Mouse (Mus musculus): ENCODE data around the gene Shc3.

- TF ChIP-seq TAL1 (IDR thresholded peaks at IDR 0.05; ENCODE audit: low read length): no peak
- TF ChIP-seq GATA1 (IDR thresholded peaks at IDR 0.05; ENCODE audit: low read length): no peak
Observed at GRCm38 (mm10) chr13:51399562-51399961, 169.7 kb downstream of the Shc3 start.

Data from erythroblast, embryonic 14.5 days (primary cell).